Mouse (Mus musculus) adrenal gland, adult 18-20 months (tissue): ENCODE measurements around the gene Wwc2. TPM values are rescaled to one million over a fixed set of nuclear protein-coding genes. Genes with fewer than 3 reads are reported as not detected.
A peak's percentile ranks its signal among the peaks of the same experiment; 100 is the strongest.

ENCODE experiments used
- DNase-seq, 2 experiments: peaks; one replicate each; pipeline ENCODE4 v3.0.0; 2021 to 2022; ENCODE audit warnings: low spot score in 2 of 2
- total RNA-seq, 2 experiments: library from RNA; stranded (reverse); gene quantifications; 1 replicate in 1 of 2; 2 replicates in 1 of 2; pipeline ENCODE4 v1.2.3; 2021

Gene Wwc2
- total RNA-seq, 2 experiments from 2014 or later, result 22.1 to 24.3 TPM

- peak; percentile 95 to 97 for DNase-seq
Observed at GRCm38 (mm10) chr8:47990386-47990772, 345 bp downstream of the Wwc2 start.

GRCm38 (mm10) chr8:47989655-47990385, 904 bp downstream of the Wwc2 start:
- no peak for DNase-seq

- DNase-seq, result no peak
Observed at GRCm38 (mm10) chr8:47989211-47989610, 1.5 kb downstream of the Wwc2 start.

- DNase-seq, result no peak
Observed at GRCm38 (mm10) chr8:47988111-47988510, 2.6 kb downstream of the Wwc2 start.

GRCm38 (mm10) chr8:47985644-47986043, 5.1 kb downstream of the Wwc2 start:
- no peak for DNase-seq

GRCm38 (mm10) chr8:47985243-47985642, 5.5 kb downstream of the Wwc2 start:
- DNase-seq, result no peak

GRCm38 (mm10) chr8:47981075-47981474, 9.6 kb downstream of the Wwc2 start:
- no peak for DNase-seq

GRCm38 (mm10) chr8:47979876-47980275, 10.8 kb downstream of the Wwc2 start:
- no peak for DNase-seq

- DNase-seq, result peak in 1 of 2 experiments; percentile 42
Observed at GRCm38 (mm10) chr8:47978755-47979154, 12.0 kb downstream of the Wwc2 start.

- DNase-seq, result no peak
Observed at GRCm38 (mm10) chr8:47974963-47975314, 15.8 kb downstream of the Wwc2 start.

GRCm38 (mm10) chr8:47974138-47974962, 16.4 kb downstream of the Wwc2 start:
- DNase-seq, result peak; percentile 51 to 71

- DNase-seq, result no peak
Observed at GRCm38 (mm10) chr8:47971121-47971520, 19.6 kb downstream of the Wwc2 start.

- no peak for DNase-seq
Observed at GRCm38 (mm10) chr8:47970576-47970975, 20.1 kb downstream of the Wwc2 start.

- no peak for DNase-seq
Observed at GRCm38 (mm10) chr8:47967045-47967920, 23.4 kb downstream of the Wwc2 start.

- DNase-seq, result no peak
Observed at GRCm38 (mm10) chr8:47962484-47962883, 28.2 kb downstream of the Wwc2 start.

- peak; percentile 29 to 51 for DNase-seq
Observed at GRCm38 (mm10) chr8:47962005-47962404, 28.7 kb downstream of the Wwc2 start.

GRCm38 (mm10) chr8:47957560-47957959, 33.2 kb downstream of the Wwc2 start:
- no peak for DNase-seq

- DNase-seq, result no peak
Observed at GRCm38 (mm10) chr8:47951380-47951932, 39.3 kb downstream of the Wwc2 start.

GRCm38 (mm10) chr8:47948836-47949235, 41.9 kb downstream of the Wwc2 start:
- DNase-seq, result no peak

GRCm38 (mm10) chr8:47947672-47948618, 42.8 kb downstream of the Wwc2 start:
- DNase-seq, result no peak
